Mouse (Mus musculus) ovary, adult 2 months (tissue): ENCODE measurements around the gene Rnf20. TPM values are rescaled to one million over a fixed set of nuclear protein-coding genes. Genes with fewer than 3 reads are reported as not detected.

Experiments used
- polyA plus RNA-seq: library from polyadenylated mRNA; depleted of rRNA; stranded (reverse); fragments of >200 nt; gene quantifications from 2 replicates; pipeline ENCODE4 v1.2.3, GENCODE M21; 2012; rRNA removed

Rnf20 gene
- polyA plus RNA-seq: 18.7 and 21.6 TPM in 2 replicates

DNA sequence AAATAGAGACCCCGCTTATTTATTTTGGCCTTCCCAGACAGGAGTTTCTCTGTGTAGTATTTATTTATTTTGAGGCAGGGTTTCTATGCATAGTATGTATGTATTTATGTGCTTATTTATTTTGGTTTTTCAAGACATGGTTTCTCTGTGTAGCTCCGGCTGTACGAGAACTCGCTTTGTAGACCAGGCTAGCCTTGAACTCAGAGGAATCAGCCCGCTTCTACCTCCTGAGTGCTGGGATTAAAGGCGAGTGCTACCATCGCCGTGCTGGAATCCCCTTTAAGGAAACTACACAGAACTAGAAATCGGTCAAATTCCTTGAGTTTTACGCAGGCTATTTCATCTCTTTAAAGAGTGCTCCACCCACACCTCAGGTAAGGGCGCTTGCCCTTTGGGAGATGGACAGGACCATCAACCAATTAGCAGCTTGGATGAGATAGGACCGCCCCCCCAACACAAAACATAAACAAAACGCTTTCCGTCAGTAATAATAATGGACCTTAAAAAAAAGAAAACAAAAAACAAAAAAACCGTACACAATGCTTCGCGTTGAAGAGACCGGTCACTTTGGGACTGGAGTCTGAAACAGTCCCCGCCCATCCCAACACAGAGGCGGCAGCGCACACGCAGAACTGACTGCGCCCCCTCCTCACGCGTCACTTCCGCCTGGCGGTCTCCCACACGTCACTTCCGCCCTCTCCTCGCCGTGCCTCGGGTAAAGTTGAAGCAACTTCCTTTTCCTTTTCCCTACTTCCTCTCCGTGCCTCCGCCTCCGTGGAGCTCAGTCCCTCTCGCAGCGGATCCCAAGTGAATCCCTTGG, at the start of gene Rnf20:
TSS of gene Rnf20 (plus strand) at position 688 of the 820 bp plus-strand sequence.

DNA sequence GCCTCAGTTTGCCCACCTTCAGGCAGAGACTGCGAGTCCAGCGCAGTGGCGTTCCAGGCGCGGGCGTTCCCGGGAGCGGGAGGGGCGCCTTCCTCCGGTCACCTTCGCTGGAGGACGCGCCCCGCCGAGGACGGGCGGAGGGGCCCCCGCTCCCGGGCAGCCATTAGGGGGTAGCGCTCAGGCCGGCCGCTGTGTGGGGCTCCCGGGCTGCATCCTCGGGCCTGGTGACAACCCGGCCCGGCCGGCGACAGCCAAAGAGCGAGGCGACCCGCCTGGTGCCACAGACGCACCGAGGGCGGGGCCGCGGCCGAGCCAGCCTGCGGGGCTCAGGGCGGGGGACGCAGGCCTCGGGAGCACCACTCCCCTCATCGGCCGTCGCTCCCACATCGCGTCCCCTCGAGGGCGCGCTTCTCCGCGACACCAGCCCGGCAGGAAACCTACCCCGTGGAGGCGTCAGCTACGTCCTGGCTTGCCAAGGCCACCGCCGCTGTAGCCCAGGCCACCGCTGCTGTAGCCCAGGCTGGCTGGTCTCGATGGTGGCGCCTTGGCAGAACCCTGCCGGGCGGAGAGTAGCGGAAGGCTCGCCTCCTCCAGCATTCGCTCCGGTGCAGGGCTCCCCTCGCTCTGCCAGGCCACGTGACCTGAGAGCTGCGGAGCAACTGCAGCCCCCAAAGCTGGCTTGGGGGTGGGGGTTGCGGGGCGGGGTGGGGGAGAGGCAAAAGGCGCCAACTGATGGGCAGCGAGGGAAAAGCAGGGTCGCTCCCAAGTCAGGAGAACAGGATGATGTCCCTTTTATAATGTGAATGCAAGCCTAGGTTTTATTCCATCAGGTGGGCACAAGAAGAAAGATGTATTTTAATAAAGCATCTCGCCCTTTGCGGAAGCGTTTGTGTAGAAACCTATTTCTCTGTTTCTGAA, 34.4 kb upstream of the Rnf20 start, which contains the start of gene Tmem246:
TSS of gene Tmem246 (minus strand) at position 694 of the 918 bp plus-strand sequence.

DNA sequence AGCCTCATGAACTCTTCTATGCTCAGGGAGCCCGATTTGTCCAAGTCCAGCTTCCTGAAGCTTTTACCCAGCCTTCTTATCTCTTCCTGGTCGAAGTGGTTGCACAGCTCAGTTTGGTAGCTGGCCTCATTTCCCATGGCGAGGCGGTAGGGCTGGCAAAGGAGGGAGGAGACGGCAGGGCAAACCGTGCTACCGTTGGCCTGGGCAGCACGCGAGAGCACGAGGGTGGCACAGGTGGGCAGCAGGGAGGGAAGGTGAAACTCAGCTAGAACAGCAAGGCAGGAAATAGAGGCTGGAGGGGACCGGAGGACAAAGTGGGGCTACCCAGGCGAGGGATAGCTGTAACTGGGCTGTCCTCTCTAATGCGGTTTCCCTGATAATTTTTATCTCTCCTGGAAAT, 50.0 kb downstream of the Rnf20 start, which contains the start of gene Ppp3r2:
TSS of gene Ppp3r2 (minus strand) at position 213 of the 400 bp plus-strand sequence.

Other genes starting within 250 kb of the Rnf20 start
- 0.09 TPM in 1 of 2 replicates, not detected in the other for gene Acnat2, start 223.9 kb upstream of the Rnf20 start, polyA plus RNA-seq
- not detected in 2 replicates for gene Acnat1, start 158.1 kb upstream of the Rnf20 start, polyA plus RNA-seq
- gene Baat, start 125.4 kb upstream of the Rnf20 start, polyA plus RNA-seq: 0.07 TPM in 1 of 2 replicates, not detected in the other
- gene Mrpl50, start 110.9 kb upstream of the Rnf20 start, polyA plus RNA-seq: 1.3 and 1.5 TPM in 2 replicates
- gene Zfp189, start 110.8 kb upstream of the Rnf20 start, polyA plus RNA-seq: 1.1 and 1.3 TPM in 2 replicates
- gene Aldob, start 82.5 kb upstream of the Rnf20 start, polyA plus RNA-seq: 1.00 and 2.8 TPM in 2 replicates
- 21.6 and 24.4 TPM in 2 replicates for gene Tmem246, start 34.1 kb upstream of the Rnf20 start, polyA plus RNA-seq
- not detected in 2 replicates for gene Ppp3r2, start 50.0 kb downstream of the Rnf20 start, polyA plus RNA-seq
- gene Grin3a, start 213.7 kb downstream of the Rnf20 start, polyA plus RNA-seq: 0.29 and 0.30 TPM in 2 replicates